Mouse (Mus musculus): ENCODE measurements around the gene Spo11. TPM values are rescaled to one million over a fixed set of nuclear protein-coding genes. Genes with fewer than 3 reads are reported as not detected.

The Spo11 gene
- polyA plus RNA-seq, 1 experiment from 2014 or later, result 1.8 TPM

DNA sequence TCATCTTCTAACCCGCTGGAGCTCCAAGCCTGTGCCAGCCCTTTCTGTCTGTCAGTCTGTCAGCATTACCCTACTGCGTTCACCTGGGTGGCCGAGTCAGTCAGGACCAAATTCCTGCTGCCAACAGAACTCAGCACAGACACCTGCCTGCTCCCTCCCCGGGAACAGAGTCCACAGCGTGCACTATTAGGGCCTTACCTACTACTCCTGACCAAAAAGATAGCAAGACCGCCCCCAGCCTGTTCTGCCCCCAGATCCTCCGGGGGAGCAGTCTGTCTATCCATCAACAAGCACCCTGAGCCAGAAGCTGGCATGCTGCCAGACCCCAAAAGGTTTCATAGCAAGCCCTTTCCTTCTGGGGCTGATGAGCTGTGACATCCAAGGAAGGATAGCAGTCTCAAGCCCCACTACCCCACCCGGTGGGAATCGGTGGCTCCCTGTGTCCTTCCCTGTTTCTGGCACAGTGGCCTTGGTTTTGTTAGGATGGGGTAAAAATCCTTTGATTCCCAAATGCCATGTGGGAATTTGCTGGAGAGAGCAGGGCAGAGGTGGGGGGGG lies 27.3 kb upstream of the Spo11 start:
- Histone ChIP-seq H3K36me3 (ENCODE audit: control insufficient read depth, insufficient read depth, low read length) (no peaks in the 10 kb centered on the region), H3K4me3 (ENCODE audit: low read depth, low read length) (no peak overlapping the region), H3K9ac (ENCODE audit: low read depth, low read length) (no peak overlapping the region), H3K4me2 (ENCODE audit: low read depth, low read length) (no peak overlapping the region), H3K4me1 (ENCODE audit: control insufficient read depth, insufficient read depth, low read length) (0 out of 2 replicates have a peak, but pooled peaks cover 4% of the 10 kb centered on the region), H3K27me3 (replicated peaks; ENCODE audit: control insufficient read depth, insufficient read depth, low read length) (no peaks in the 10 kb centered on the region; the same call in 1 of the 2 replicates), H3K27ac (replicated peaks; ENCODE audit: low read depth, low read length) (no peak overlapping the region), H3K9me3 (ENCODE audit: control insufficient read depth, low read length) (no peaks in the 10 kb centered on the region)
- WGBS, result 46% methylated on average over 9 of the region's 9 CpGs
- DNase-seq (ENCODE audit: low spot score) (peak; percentile 64), ATAC-seq (ENCODE audit: low read depth) (no peak)

DNA sequence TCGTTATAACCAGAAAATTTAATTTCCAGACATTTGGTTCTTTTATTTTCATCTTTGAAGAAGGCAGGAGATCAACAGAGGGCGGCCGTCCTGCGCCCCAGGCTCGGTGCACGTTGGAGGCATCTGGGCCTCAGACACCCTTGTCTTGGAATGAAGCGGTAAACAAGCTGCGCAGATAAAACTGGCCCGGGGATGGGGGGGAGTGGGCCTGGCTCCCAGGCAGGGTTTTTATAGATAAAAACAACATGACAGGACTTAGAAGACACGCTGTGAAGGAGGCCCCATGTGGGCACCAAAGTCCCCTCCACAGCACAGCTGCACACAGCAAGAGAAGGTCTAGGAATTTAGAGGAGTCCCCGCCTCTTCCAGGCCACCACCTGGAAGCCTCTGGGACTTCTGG lies 26.8 kb upstream of the Spo11 start:
- Histone ChIP-seq H3K4me2 (ENCODE audit: low read depth, low read length) (no peak overlapping the region), H3K27me3 (replicated peaks; ENCODE audit: control insufficient read depth, insufficient read depth, low read length) (no peaks in the 10 kb centered on the region), H3K9me3 (ENCODE audit: control insufficient read depth, low read length) (0 out of 2 replicates have a peak, but pooled peaks cover 1% of the 10 kb centered on the region), H3K27ac (replicated peaks; ENCODE audit: low read depth, low read length) (0 out of 2 replicates have a peak overlapping the region, but pooled peaks have one; percentile 4), H3K9ac (ENCODE audit: low read depth, low read length) (no peak overlapping the region), H3K4me1 (ENCODE audit: control insufficient read depth, insufficient read depth, low read length) (0 out of 2 replicates have a peak, but pooled peaks cover 4% of the 10 kb centered on the region), H3K4me3 (ENCODE audit: low read depth, low read length) (no peak overlapping the region), H3K36me3 (ENCODE audit: control insufficient read depth, insufficient read depth, low read length) (no peaks in the 10 kb centered on the region)
- 21% methylated on average over 11 of the region's 11 CpGs for WGBS
- ATAC-seq (ENCODE audit: low read depth) (peak; percentile 64; the same call in 1 of the 2 replicates), DNase-seq (ENCODE audit: low spot score) (peak; percentile 38)

DNA sequence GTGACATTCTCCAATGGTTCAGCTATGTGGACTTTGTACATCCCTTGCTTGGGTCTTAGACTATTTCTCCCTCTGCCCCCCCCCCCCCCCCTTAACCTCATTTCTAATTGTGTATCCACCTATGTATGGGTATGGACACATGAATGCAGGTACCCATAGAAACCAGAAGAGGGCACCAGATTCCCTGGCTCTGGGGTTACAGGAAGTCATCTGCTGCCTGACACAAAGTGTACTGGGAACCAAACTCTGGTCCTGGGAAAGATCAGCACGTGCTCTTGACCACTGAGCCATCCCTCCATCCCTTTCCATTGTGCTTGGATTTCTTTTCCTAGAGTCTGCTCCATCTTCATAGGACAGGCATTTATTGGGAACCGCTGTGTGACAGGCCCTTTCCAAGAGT lies 25.5 kb upstream of the Spo11 start:
- no peak overlapping the region for H3K4me2 ChIP-seq (ENCODE audit: low read depth, low read length)
- H3K4me3 ChIP-seq (ENCODE audit: low read depth, low read length), result no peak overlapping the region
- DNase-seq (ENCODE audit: low spot score) (no peak), ATAC-seq (ENCODE audit: low read depth) (no peak)
- H3K27ac ChIP-seq (replicated peaks; ENCODE audit: low read depth, low read length), result no peak overlapping the region
- H3K36me3 ChIP-seq (ENCODE audit: control insufficient read depth, insufficient read depth, low read length), result no peaks in the 10 kb centered on the region
- H3K27me3 ChIP-seq (replicated peaks; ENCODE audit: control insufficient read depth, insufficient read depth, low read length), result no peaks in the 10 kb centered on the region
- H3K9me3 ChIP-seq (ENCODE audit: control insufficient read depth, low read length), result peaks cover 11% of the 10 kb centered on the region; the same call in 1 of the 2 replicates
- WGBS, result 77% methylated on average over 2 of the region's 2 CpGs
- H3K9ac ChIP-seq (ENCODE audit: low read depth, low read length), result no peak overlapping the region
- 0 out of 2 replicates have a peak, but pooled peaks cover 4% of the 10 kb centered on the region for H3K4me1 ChIP-seq (ENCODE audit: control insufficient read depth, insufficient read depth, low read length)

DNA sequence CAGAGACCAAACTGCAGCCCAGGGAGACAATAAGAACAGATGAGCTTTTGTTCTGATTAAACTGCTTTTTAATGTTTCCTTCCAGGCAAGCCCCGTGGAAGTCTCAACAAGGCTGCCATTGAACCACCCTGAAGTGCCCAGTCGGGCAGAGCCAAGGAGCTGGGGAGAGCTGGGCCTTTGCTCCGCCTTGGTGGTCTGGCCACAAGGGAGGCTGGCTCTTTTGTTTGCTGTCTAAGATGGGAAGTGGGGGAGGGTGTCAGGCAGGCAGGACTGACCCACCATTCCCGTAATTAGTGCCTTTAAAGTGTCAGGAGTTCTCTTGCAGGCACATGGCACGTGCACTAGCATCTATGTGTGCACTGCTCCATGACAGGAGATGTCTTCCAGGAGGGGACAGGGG lies 18.9 kb upstream of the Spo11 start:
- peaks cover 9% of the 10 kb centered on the region; the same call in 1 of the 2 replicates for H3K4me1 ChIP-seq (ENCODE audit: control insufficient read depth, insufficient read depth, low read length)
- DNase-seq (ENCODE audit: low spot score) (peak; percentile 52), ATAC-seq (ENCODE audit: low read depth) (peak; percentile 55; the same call in 1 of the 2 replicates)
- 9% methylated on average over 5 of the region's 5 CpGs for WGBS
- H3K27ac ChIP-seq (replicated peaks; ENCODE audit: low read depth, low read length), result no peak overlapping the region
- no peak overlapping the region for H3K9ac ChIP-seq (ENCODE audit: low read depth, low read length)
- H3K9me3 ChIP-seq (ENCODE audit: control insufficient read depth, low read length), result peaks cover 11% of the 10 kb centered on the region; the same call in 1 of the 2 replicates
- H3K27me3 ChIP-seq (replicated peaks; ENCODE audit: control insufficient read depth, insufficient read depth, low read length), result no peaks in the 10 kb centered on the region
- H3K4me3 ChIP-seq (ENCODE audit: low read depth, low read length), result no peak overlapping the region
- no peaks in the 10 kb centered on the region for H3K36me3 ChIP-seq (ENCODE audit: control insufficient read depth, insufficient read depth, low read length)
- no peak overlapping the region for H3K4me2 ChIP-seq (ENCODE audit: low read depth, low read length)

DNA sequence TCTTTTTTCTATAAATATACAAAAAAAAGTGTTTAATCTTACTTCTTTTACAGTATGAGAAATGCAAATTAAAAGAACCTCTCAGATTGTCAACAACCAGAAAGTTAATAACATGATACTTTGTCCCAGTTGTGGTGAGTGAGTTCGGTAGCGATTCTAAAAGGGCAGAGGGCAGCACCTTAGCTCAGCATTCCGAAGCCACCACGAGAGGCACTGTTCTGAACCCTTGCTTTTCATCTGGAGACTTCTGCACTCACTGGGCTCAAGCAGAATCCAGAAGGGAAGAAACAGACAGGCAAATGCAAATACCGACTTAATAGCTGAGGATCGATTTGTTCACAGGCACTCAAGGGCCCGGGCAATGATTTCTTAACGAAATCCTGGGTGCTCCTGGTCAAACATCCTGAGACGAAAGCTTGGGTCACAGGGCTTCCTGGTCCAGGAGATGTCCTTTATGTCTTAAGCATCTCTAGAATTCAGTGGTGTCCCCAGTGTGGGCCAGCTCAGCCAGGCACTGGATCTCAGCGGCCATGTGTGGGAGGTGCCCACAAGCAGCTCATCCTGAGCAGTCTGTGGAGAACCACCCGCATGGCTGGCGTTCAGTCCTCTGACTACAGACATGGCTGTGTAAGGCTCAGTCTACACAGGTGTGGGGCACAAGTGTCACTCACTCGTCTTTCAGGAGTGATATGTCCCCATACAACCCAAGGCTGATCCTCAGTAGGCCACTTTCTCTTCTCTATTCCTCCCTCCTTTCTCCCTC lies 18.3 kb upstream of the Spo11 start:
- Histone ChIP-seq H3K4me3 (ENCODE audit: low read depth, low read length) (no peak overlapping the region), H3K4me1 (ENCODE audit: control insufficient read depth, insufficient read depth, low read length) (peaks cover 9% of the 10 kb centered on the region; the same call in 1 of the 2 replicates), H3K27ac (replicated peaks; ENCODE audit: low read depth, low read length) (no peak overlapping the region; the same call in 1 of the 2 replicates), H3K9ac (ENCODE audit: low read depth, low read length) (no peak overlapping the region), H3K9me3 (ENCODE audit: control insufficient read depth, low read length) (peaks cover 11% of the 10 kb centered on the region; the same call in 1 of the 2 replicates), H3K4me2 (ENCODE audit: low read depth, low read length) (no peak overlapping the region), H3K27me3 (replicated peaks; ENCODE audit: control insufficient read depth, insufficient read depth, low read length) (no peaks in the 10 kb centered on the region), H3K36me3 (ENCODE audit: control insufficient read depth, insufficient read depth, low read length) (no peaks in the 10 kb centered on the region)
- WGBS, result 46% methylated on average over 12 of the region's 13 CpGs
- no peak for ATAC-seq (ENCODE audit: low read depth)
- DNase-seq (ENCODE audit: low spot score), result no peak

DNA sequence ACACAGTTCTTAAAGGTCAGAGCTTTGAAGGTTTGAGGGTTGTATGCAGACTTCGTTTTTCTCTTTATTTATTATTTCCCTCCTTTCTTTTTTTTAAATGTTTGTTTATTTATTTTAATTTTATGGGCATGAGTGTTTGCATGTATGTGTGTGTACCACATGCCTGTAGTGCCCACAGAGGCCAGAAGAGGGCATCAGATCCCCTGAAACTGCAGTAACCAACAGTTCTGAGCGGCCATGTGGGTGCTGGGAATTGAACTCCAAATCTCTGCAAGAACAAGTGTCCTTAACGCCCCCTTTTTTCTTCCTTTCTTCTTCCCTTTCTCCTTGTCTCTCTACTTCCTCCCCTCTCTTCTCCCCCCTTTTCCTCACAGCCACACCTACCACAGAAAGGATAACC lies 17.1 kb upstream of the Spo11 start:
- Histone ChIP-seq H3K36me3 (ENCODE audit: control insufficient read depth, insufficient read depth, low read length) (no peaks in the 10 kb centered on the region), H3K4me1 (ENCODE audit: control insufficient read depth, insufficient read depth, low read length) (peaks cover 9% of the 10 kb centered on the region; the same call in 1 of the 2 replicates)

DNA sequence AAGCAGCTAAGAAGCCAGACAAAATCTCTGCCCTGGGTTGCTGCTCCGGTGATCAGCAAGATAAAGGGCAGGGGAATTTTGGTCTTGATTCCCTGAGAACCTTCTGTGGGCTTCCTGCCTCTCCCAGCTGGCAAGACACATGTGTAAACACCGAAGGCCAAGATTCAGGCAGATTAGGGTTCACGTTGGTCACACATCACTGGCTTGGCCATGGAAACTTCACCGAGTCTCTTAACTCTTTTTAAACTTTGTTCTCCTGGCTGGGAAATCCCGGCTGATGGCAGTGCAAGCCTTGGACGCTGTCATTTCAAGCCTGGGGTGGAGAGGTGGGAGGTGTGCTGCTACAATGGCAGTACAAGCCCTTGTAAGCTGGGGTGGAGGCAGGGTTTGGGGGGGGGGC lies 16.3 kb upstream of the Spo11 start:
- Histone ChIP-seq H3K36me3 (ENCODE audit: control insufficient read depth, insufficient read depth, low read length) (no peaks in the 10 kb centered on the region), H3K27me3 (replicated peaks; ENCODE audit: control insufficient read depth, insufficient read depth, low read length) (no peaks in the 10 kb centered on the region), H3K4me3 (ENCODE audit: low read depth, low read length) (no peak overlapping the region), H3K27ac (replicated peaks; ENCODE audit: low read depth, low read length) (no peak overlapping the region), H3K4me2 (ENCODE audit: low read depth, low read length) (no peak overlapping the region), H3K4me1 (ENCODE audit: control insufficient read depth, insufficient read depth, low read length) (peaks cover 9% of the 10 kb centered on the region; the same call in 1 of the 2 replicates), H3K9me3 (ENCODE audit: control insufficient read depth, low read length) (peaks cover 5% of the 10 kb centered on the region; the same call in 1 of the 2 replicates), H3K9ac (ENCODE audit: low read depth, low read length) (no peak overlapping the region)
- ATAC-seq (ENCODE audit: low read depth), result no peak
- DNase-seq (ENCODE audit: low spot score), result peak; percentile 27
- WGBS, result 48% methylated on average over 6 of the region's 6 CpGs

More for the DNA sequence above, 17.1 kb upstream of the Spo11 start:
- H3K9me3 ChIP-seq (ENCODE audit: control insufficient read depth, low read length), result peaks cover 11% of the 10 kb centered on the region; the same call in 1 of the 2 replicates
- WGBS, result 91% methylated on average over 3 of the region's 3 CpGs
- DNase-seq (ENCODE audit: low spot score) (no peak), ATAC-seq (ENCODE audit: low read depth) (no peak)
- no peaks in the 10 kb centered on the region for H3K27me3 ChIP-seq (replicated peaks; ENCODE audit: control insufficient read depth, insufficient read depth, low read length)
- H3K27ac ChIP-seq (replicated peaks; ENCODE audit: low read depth, low read length), result no peak overlapping the region
- no peak overlapping the region for H3K4me2 ChIP-seq (ENCODE audit: low read depth, low read length)
- H3K9ac ChIP-seq (ENCODE audit: low read depth, low read length), result no peak overlapping the region
- no peak overlapping the region for H3K4me3 ChIP-seq (ENCODE audit: low read depth, low read length)

GRCm38 (mm10) chr2:172965249-172965648 lies 12.3 kb upstream of the Spo11 start:
- no peak overlapping the region for H3K9ac ChIP-seq (ENCODE audit: low read depth, low read length)
- H3K4me1 ChIP-seq (ENCODE audit: control insufficient read depth, insufficient read depth, low read length), result no peaks in the 10 kb centered on the region
- H3K36me3 ChIP-seq (ENCODE audit: control insufficient read depth, insufficient read depth, low read length), result no peaks in the 10 kb centered on the region
- no peaks in the 10 kb centered on the region for H3K27me3 ChIP-seq (replicated peaks; ENCODE audit: control insufficient read depth, insufficient read depth, low read length)
- no peak overlapping the region for H3K4me3 ChIP-seq (ENCODE audit: low read depth, low read length)
- ATAC-seq (ENCODE audit: low read depth) (no peak), DNase-seq (ENCODE audit: low spot score) (no peak)
- H3K4me2 ChIP-seq (ENCODE audit: low read depth, low read length), result no peak overlapping the region
- WGBS, result 25% methylated on average over 11 of the region's 11 CpGs
- no peaks in the 10 kb centered on the region for H3K9me3 ChIP-seq (ENCODE audit: control insufficient read depth, low read length)
- no peak overlapping the region for H3K27ac ChIP-seq (replicated peaks; ENCODE audit: low read depth, low read length)
